Mouse (Mus musculus) lung, adult 18-20 months (tissue): ENCODE data around the gene Ctnnd2.
A peak's percentile ranks its signal among the peaks of the same experiment; 100 is the strongest.

Experiments
- DNase-seq, 2 experiments: peaks; one replicate each; pipeline ENCODE4 v3.0.0; 2022; ENCODE audit warnings: mixed read lengths in 2 of 2

Gene Ctnnd2

GRCm38 (mm10) chr15:30268822-30269221 lies 96.4 kb downstream of the Ctnnd2 start:
- no peak for DNase-seq

GRCm38 (mm10) chr15:30271141-30271572 lies 98.8 kb downstream of the Ctnnd2 start:
- no peak for DNase-seq

GRCm38 (mm10) chr15:30272326-30272725 lies 99.9 kb downstream of the Ctnnd2 start:
- no peak for DNase-seq

DNA sequence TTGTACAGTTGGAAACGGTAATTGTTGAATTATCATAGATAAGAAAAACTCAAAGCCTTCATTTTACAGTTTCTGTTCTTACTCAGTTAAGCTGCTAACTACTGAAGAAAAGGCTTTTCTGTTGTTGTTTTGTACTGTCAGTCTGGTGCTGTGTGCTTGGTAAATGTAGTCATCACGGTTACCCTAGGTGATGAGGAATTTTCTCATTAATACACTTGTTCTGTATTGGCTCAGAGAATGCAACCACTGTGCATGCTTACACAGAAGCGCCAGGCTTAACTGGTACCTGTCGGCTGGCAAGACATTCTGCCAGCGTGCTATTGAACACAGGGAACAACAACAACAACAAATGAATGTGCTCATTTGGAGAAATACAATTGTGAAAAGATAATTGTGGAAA lies 103.3 kb downstream of the Ctnnd2 start:
- DNase-seq = no peak

GRCm38 (mm10) chr15:30276691-30277090 lies 104.3 kb downstream of the Ctnnd2 start:
- DNase-seq = no peak

GRCm38 (mm10) chr15:30278610-30279009 lies 106.2 kb downstream of the Ctnnd2 start:
- no peak for DNase-seq

GRCm38 (mm10) chr15:30285572-30286244 lies 113.3 kb downstream of the Ctnnd2 start:
- no peak for DNase-seq

DNA sequence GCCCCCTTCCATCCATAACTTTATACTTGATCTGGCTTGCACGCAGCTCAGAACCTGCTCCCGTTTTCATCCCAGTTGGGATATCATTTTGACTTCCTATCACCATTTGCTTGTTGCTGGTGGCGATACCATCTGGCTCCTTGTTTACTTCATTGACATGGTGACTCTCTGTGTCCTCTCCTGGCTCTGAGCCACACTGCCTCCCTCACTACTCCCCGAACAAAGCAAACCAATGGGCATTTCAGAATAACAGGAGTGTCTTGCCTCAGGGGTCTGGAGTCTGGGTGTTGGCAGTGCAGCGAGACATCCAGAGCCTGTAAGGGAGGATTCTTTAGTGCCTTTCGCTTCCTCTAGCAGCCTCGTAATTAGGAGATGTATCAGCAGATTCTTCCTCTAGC lies 113.9 kb downstream of the Ctnnd2 start:
- DNase-seq = no peak

GRCm38 (mm10) chr15:30302824-30303223 lies 130.4 kb downstream of the Ctnnd2 start:
- DNase-seq = no peak

GRCm38 (mm10) chr15:30306437-30306836 lies 134.0 kb downstream of the Ctnnd2 start:
- no peak for DNase-seq

GRCm38 (mm10) chr15:30322543-30322942 lies 150.2 kb downstream of the Ctnnd2 start:
- no peak for DNase-seq

DNA sequence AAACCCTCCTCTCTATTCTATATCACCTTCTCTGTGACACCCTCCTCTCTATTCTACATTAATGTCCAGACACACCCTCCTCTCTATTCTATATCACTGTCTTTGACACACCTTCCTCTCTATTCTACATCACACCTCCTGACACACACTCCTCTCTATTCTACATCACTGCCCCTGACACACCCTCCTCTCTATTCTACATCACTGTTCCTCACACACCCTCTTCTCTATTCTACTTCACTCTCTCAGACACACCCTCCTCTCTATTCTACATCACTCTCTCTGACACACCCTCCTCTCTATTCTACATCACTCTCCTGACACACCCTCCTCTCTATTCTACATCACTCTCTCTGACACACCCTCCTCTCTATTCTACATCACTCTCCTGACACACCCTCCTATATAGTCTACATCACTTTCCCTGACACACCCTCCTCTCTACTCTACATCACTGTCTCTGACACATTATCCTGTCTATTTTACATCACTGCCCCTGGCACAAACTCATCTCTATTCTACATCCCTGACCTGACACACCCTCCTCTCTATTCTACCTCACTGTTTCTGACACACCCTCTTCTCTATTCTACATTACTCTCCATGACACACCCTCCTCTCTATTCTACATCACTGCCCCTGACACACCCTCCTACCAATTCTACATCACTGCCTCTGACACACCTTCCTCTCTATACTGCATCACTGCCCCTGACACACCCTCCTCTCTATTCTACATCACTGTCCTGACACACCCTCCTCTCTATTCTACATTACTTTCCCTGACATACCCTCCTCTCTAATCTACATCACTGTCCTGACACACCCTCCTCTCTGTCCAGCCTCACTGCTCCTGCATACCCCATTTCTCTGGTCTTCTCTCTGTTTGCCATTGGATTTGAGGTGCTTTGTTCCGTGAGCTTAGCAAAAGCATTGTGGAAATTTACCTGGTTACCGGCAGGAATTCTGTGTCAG lies 161.2 kb downstream of the Ctnnd2 start:
- DNase-seq = no peak

- DNase-seq = no peak
Observed at GRCm38 (mm10) chr15:30338585-30339197, 166.3 kb downstream of the Ctnnd2 start.

GRCm38 (mm10) chr15:30345754-30346153 lies 173.4 kb downstream of the Ctnnd2 start:
- DNase-seq = no peak

DNA sequence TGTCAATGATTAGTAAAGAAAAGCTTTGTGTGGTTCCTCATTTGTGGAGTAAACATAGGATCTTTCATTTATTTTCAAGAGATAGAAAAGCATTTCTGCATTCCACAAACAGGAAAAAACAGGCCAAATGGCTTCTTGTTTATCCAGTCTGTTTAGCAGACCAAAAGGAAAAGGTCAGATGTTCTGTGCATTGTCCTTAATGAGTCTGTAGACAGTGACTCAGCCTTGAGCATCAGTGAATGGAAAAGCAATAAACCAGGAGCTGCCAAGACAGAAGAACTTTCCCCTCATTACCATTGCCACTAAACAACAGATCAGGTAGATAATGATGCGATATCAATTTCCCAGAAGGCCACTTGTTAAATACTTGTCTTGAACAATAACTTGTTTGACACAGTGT lies 192.1 kb downstream of the Ctnnd2 start:
- no peak for DNase-seq

DNA sequence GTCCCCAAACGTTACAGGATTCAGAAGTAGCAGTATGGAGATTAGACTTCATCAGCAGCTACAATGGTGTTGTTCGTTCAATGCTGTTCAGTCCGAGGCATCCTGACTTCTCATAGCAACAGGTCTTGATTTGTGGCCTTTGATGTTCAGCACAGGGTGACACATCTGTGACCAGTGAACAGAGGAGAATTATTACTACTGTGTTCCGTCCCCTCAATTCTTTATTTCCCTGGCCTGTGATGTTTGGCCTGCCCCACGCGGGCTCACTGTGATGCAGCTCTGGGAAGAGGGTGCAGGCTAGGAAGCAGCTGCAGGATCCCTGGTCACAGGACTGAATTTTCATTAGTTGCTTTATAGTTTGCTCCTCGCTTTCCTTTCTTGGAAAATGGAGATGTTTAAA lies 197.6 kb downstream of the Ctnnd2 start:
- no peak for DNase-seq

- no peak for DNase-seq
Observed at GRCm38 (mm10) chr15:30371151-30371550, 198.8 kb downstream of the Ctnnd2 start.

- DNase-seq = no peak
Observed at GRCm38 (mm10) chr15:30373654-30374215, 201.3 kb downstream of the Ctnnd2 start.

GRCm38 (mm10) chr15:30374907-30375306 lies 202.5 kb downstream of the Ctnnd2 start:
- DNase-seq = no peak

- peak; percentile 47 to 64 for DNase-seq
Observed at GRCm38 (mm10) chr15:30383075-30383842, 210.9 kb downstream of the Ctnnd2 start.

- no peak for DNase-seq
Observed at GRCm38 (mm10) chr15:30384386-30384785, 212.0 kb downstream of the Ctnnd2 start.

- DNase-seq = peak in 1 of 2 experiments; percentile 8
Observed at GRCm38 (mm10) chr15:30386489-30386888, 214.1 kb downstream of the Ctnnd2 start.
